Mouse (Mus musculus) megakaryocyte-erythroid progenitor cell, adult 5-6 weeks (primary cell): ENCODE data around the gene Trex1. TPM values are rescaled to one million over a fixed set of nuclear protein-coding genes. Genes with fewer than 3 reads are reported as not detected.
A peak's percentile ranks its signal among the peaks of the same experiment; 100 is the strongest.

Experiments used
- ATAC-seq: replicated peaks from 2 replicates; pipeline ENCODE4 v1.8.0; 2016; ENCODE audit warnings: mild to moderate bottlenecking, inconsistent platforms; ENCODE audit not compliant: severe bottlenecking, poor library complexity, low FRiP score, low TSS enrichment
- total RNA-seq, 2 experiments: library from RNA; stranded (forward) in 1 of 2; stranded (reverse) in 1 of 2; fragments of 200-1000, 215-1000 nt in 1 of 2; fragments of >200 nt in 1 of 2; fragmentation: Nextera tagmentation in 1 of 2; gene quantifications; 2 replicates each; pipeline ENCODE4 v1.2.3; 2014 to 2017

The Trex1 gene
- total RNA-seq, 2 experiments from 2014 or later: 4.7 to 29.7 TPM

DNA sequence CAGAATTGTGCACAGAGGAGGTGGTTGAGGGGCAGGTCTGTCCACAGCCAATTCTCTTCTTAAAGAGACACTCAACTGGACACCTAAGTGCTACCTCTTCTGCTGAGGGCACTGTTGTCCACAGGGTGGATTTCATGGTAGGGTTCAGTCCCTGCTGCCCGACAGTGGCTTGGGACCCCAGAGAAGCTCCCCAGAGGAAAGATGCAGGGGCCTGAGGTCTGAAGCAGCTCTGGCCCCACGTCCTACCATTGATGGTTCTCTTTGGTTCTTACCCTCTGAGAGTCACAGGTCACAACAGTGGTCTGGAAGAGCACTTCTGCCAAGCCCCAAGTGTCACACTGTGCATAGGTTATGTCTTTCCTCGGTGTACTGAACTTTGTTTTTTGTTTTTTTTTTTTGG lies 6.2 kb downstream of the Trex1 start:
- ATAC-seq: no peak

DNA sequence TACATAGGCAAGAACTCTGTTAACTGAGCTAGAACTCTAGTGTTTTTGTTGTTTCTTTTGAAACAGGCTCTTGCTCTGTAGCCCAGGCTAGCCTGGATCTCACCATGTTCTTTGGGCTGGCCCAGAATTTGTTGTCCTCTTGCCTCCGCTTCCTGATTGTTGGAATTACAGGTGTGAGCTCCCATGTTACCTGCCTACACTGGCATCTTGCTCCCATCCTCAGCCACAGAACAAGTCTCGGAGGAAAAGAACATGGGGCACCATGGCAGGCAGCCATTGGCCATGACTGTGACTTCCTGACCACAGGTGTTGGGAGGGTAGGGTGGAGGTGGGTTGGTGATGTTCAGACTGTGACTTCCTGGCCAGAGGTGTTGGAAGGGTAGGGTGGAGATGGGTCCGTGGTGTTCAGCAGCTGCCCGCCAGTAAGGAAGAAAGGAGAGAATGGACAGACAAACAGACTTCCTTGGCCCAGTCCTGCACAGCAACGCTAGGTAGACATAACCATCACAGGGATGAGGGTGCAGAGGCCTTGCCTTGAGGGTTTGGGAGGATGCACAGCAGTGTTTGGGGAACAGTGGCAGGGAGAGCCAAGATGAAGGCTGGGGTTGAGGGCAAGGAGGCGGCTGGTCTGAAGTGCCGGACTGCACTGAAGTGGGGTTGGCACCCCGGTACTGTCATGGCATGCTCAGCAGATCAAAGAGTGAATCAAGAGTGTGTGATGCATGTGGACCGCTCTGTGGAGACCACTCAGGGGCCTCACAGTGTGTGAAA lies 6.9 kb downstream of the Trex1 start:
- ATAC-seq: no peak

DNA sequence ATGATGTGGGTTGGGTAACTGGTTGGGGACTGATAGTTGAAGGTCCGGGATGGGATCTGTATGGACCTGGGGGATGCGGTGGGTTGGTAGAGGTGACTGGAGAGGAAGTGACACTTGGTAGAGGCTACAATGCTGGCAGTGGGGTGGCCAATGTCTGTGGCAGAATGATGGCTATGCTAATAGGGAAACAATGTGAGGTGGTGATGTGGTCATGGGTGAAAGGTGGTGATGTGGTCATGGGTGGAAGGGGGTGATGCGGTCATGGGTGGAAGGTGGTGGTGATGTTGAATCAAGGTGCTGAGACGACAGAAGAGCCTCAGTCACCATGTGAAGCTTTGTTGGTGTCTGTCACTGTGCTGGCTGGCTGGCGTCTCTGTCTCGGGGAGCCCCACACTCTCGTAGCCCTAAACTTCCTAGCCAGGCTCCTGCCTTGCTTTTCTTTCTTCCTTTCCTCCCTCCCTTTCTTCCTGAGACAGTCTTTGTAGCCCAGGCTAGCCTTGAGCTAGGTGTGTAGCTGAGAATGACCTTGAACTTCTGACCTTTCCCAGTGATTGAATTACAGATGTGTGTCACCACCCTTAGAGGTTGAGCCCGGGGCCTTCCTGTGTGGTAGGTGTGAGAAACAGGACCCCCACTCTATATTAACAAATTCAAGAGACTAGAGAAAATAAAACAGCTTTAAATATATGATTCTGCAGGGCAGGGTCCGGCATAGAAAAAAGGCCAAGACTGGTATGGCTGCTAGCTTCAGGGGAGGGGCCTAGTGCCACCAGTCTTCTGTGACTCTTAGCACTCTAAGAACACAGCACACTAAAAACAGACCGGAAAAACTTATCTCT lies 7.7 kb downstream of the Trex1 start:
- ATAC-seq: no peak

DNA sequence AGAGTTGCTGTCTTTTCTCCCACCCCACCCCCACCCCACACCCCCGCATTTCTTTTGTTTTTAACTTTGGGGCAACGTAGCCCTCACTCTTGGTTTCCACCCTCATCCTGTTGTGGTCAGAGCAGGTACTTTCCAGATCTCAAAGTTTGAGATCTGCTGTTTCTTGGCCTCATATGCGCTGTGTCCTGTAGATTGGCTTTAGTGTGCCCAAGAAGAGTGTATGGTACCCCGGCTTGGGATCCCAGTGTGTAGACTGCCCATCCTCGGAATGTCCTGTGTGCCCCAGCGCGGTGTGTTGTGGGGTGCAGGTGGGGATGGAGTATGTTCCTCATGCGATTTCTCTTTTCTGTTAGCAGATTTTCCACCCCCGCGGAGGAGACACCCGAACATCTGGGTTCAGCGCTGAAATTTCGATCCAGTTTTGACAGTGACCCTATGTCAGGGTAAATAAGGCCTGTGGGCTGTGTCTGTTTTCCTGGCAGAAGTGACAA lies 8.5 kb downstream of the Trex1 start:
- no peak for ATAC-seq

DNA sequence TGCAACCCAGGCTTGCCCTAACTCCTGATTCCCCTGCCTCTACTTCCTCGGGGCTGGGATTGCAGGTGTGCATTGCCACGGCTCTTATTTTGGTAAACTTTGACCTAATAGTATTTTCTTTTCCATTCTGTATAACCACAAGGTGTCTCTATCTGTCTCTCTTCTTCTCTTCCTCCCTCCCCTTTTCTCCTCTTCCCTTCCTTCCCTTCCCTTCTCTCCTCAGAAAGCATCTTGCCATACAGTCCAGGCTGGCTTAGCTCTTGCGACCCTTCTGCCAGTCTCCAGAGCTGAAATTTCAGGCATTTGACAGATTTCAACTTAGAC lies 8.9 kb downstream of the Trex1 start:
- ATAC-seq: no peak

DNA sequence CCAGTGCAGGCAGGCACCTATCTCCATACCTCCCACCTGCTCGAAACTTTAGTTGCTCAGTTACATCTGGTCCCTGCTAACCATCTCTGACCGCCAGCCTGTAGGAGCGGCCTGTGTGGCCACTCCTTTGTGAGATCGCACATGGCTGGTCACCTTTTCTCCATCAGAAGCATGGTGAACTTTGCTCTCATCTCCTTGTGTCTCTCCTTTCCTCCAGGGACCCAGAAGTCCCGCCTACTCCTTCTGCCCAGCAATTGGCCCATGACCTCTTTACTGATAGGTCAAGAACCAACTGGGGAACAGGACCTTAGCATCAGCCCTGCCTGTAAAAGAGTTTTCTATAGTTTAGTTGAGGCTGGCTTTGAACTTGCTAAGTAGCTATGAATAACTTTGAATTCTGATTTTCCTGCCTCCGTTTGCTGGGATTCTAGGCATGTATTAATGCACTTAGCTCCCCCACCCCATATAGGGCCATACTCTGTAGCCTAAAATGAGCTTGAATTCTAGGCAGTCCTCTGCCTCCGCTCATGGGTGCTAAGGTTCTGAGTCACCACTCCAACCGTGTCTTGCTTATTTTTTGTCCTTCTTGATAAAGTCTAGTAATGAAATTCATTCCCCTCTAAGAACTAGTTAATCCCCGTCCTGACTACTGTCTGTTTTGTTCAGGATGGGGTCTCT lies 9.4 kb downstream of the Trex1 start:
- no peak for ATAC-seq

DNA sequence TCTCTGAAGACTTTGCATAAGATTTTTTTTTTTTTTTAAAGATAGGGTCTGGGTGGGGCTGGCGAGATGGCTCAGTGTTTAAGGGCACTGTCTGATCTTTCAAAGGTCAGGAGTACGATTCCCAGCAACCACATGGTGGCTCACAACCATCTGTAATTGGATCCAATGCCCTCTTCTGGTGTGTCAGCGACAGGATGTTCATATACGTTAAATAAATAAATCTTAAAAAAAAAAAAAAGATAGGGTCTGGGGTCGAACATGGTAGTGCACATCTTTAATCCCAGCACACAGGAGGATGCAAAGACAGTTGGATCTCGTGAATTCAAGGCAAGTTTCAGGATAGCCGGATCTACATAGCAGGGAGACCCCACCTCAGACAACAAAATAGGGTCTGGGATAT lies 10.2 kb downstream of the Trex1 start:
- no peak for ATAC-seq

DNA sequence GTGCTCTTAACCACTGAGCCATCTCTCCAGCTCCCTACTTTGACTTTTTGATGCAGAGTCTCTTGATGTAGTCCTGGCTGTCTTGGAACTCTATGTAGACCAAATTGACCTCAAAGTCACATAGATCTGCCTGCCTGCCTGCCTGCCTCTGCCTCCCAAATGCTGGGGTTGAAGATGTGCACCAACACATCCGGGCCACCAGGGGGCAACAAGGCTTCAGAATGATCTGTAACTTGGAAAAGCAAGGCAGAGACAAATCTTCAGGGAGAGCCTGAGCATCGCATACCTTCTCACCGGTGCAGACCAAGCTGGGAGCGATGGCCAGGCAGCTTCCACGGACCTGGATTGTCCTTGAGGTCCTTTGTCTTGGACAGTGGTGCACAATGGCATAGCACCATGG lies 13.2 kb downstream of the Trex1 start:
- peak; percentile 98 for ATAC-seq

DNA sequence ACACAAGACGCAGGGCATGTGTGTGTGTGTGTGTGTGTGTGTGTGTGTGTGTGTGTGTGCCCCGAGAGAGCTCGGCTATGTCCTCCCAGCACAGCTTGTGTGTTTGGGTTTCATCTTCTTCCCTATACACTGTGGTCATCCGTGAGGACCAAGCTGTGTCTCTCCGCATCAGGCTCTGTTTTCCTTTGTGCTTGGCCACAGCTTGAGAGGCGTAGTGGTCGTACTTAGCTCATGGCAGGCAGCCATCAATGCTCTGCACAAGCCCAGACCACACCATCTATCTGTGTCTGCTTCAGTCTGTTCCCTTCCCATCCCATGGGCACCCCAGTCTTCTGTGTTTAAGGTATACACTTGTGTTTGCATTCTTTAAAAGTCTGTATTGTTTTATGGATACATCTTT lies 18.2 kb downstream of the Trex1 start:
- ATAC-seq: no peak

DNA sequence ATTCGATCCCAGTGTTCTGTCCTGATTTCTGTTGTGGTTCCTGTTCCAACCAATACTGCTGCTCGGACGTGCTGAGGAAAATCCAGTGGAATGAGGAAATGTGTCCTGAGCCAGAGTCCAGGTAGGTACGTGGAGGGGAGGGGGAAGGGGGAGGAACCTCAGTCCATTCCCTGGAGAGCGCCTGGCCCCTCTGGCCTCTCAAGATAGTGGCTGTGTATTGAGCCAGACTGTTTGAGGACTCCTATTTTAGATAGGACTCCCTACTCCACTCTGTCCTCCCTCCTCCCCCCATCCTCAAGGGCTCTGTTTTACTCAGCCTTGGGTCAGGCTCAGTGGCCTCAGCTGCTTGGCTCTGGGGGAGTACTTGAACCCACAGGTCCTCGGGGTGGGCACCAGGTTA lies 18.6 kb downstream of the Trex1 start:
- ATAC-seq: no peak

DNA sequence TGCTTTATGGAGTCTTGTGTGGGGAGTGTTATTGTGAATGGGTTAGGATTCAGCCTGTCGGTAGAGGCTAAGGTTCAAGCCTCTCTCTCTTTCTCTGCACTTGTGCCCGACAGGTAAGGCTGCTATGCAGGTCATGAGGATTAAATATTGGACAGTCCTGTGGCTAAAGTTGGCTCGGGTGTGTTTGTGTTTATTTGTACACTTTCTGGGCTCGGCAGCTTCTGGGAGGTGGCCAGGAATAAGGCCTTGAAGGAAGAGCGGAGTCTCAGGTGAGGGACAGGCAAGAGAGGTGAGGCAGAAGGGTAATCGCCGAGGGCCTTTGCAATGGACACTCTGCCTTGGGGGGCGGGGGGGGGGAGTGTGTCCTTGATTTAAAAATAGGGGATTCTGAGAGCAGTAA lies 19.3 kb downstream of the Trex1 start:
- no peak for ATAC-seq

DNA sequence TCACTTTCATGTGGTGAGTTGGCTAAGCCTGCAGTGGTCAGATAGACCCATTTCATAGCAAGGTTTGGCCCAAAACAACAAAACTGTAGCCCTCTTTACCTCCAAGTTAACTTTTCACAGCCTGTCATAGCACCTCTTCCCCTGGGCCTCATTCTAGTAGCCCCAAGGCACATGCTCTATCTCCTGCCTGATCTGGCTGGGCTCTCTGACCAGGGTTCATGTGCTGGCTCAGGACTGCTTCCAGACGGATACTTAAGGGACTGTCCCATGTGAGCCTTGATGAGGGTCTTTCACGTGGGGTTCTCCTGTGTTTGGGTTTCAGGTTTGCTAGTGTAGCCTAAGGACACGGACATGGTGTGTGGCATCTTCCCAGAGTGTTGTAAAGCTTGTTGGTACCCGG lies 19.9 kb downstream of the Trex1 start:
- ATAC-seq: no peak

DNA sequence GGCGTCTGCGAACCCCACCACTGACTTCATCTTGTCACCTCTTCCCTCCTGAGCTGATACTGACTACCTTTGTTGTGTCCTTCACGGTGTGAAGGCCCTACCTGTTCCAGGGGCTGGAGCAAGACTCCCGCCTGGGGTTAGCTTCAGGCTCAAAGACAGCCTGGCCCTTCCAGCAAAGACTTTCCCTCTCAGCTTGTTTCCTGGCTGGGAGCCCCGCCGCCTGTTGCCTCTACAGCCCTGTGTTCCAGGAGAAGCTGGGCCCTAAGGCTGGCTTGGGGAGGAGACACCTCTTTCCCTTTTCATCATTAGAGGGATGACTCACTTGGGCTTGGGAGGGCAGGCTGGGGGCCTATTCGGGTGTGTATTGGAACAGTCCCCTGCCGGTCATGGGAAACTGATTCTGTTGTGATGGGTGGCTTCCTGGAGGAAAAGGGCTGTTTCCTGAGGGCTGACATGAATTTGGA lies 20.6 kb downstream of the Trex1 start:
- ATAC-seq: peak; percentile 48

DNA sequence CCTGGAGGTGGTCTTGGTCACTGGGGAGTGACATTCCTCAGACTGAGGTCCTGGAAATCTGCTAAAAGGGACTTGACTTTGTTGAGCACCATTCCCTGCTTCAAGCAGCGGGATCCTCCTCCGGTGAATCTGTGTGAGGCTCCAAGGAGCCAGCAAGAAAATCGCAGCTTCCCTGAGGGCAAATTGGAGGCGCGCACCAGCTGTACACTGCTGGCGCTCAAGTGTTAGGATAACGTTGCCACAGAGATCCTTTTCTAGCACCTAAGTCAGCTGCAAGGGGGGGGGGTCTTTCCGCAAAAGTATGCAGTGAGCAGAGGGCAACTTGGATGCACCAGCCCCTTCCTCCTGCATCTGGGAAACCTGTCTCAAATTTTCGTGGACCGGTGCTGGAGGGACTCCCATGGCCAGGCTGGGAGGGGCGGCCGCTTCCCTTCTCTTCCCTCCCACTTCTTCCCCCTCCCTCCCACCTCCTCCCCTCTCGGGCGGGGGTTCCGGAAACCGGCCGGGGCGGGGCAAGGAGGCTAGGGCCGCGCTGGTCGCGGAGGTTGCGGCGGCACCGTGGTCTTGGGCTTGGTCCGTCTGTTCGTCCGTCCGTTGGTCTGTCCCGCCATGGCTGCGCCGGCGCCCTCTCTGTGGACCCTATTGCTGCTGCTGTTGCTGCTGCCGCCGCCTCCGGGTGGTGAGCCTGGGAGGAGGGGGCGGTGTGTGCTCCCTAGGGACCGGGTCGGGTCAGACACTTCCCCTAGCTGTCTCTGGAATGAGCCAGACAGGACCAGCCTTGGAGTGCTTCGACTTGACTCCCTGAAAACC lies 21.2 kb downstream of the Trex1 start, which contains the start of gene Shisa5:
Gene Shisa5 (plus strand): TSS at position 480 of the 810 bp plus-strand sequence.
- ATAC-seq: peak; percentile 90

DNA sequence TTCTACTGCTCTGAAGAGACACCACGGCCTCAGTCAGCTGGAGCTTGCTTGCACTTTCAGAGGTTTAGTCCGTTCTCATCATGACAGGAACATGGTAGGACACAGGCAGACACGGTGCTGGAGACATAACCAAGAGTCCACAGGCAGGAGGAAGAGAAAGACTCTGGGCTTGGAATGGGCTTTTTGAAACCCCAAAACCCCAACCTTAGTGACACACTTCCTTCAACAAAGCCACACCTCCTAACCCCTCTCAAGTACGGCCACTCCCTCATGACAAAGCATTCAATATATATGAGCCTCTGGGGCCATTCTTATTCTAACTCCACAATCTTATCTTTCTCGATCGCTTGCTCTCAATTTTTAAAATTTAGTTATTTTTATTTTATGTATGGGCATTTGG lies 27.1 kb downstream of the Trex1 start:
- 0 out of 2 replicates have a peak, but pooled peaks have one; percentile 63 for ATAC-seq

DNA sequence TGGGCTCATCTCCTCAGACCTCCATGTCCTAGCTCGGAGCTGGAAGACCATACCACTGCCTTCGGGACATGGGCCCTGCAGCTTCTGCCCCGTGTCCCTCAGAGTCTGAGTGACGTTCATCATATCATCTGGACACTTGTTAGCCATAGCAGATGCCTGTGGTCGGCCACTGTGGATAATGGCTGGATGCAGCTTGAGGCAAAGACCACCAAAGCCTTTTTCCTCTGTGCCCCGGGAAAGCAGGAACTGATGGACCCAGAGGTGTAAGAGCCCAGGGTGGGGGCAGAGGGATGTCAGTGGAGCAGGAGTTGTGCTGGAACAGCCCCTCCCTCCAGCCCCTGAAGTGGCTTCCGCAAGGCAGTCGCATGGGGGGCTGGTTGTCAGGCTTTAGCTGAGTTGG lies 27.8 kb downstream of the Trex1 start:
- no peak for ATAC-seq

DNA sequence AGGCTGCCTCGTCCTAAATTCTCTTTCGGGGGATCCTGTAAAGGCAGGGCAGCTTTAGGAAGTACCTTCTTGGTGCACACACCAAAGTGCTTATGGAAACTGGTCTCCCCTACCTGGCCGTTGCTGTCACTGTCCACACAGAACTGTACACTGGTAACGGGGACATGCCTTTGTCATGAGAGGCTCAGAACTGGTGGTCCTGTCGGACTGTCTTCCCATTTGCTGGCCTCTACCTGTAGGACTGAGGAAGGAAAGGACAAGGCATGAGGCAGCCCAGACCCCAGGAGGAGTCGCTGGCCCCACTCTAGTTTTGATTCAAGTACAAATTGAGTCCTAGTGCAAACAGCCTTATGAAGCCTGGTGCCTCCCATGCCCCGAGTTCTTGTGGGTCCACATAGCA lies 28.5 kb downstream of the Trex1 start:
- ATAC-seq: no peak

DNA sequence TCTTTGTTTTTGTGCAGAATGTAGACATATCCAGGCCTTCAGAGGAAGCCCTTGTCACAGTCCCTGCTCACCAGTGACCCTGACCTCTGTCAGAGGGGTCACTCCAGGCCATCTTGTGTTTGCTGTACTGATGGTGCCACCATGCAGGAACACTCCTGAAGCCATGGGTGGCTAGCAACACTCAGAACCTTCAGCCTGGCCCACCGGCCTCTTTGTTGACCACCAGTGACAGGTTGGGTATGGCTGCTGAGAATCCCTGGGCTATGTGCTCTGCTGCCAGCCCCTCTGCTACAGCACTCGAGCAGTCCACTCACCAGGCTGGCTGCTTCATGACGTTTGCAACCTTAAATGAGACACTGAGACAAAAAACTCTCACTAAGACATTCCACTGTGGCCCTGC lies 29.2 kb downstream of the Trex1 start:
- ATAC-seq: no peak

DNA sequence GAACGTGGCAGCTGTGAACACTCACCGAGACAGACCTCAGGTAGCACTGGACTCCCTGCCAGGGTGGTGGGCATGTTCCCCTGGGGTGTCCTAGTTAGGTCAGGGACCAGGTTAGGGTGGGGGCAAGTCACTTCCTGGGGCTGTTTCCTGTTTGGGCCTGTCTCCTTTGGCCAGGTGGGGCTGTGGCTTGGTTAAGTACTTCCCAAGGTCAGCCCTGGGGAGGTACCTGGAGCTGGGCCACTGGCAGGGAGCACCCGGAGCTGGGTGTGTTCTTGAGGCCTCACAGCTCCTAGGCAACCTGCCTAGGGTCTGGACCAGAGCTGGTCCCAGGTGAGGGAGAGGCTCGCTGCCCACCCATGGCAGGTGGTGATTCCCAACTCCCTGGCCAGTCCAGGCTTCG lies 30.6 kb downstream of the Trex1 start:
- no peak for ATAC-seq
